ENCODE assay signal across 9 mouse cellular contexts in genomic region chr1:64226001-64226918, GRCm38 (mm10).
A peak's percentile ranks its signal among the peaks of the same experiment; 100 is the strongest.
DNase-seq lines count a peak whose midpoint lies in the region; ATAC-seq and TF ChIP-seq lines count a peak whose summit lies in the region.
"Had no signal": no experiment of that assay in that cellular context is flagged by ENCODE, and none has a peak within 500 bp of the region (broad histone marks: within the 10 kb centered on the region; RNA-seq: fewer than 3 reads in every experiment).

No protein-coding gene starts in this region.

- intact Hi-C loops in gastrocnemius, postnatal 36 days (cut with DNase I) = loop anchor here (5.0 kb wide), 1 partner anchor 76 kb away; no protein-coding TSS in a partner anchor
- intact Hi-C loops in left cerebral cortex, postnatal 25 days (cut with DNase I) = loop anchor here (10.0 kb wide), 1 partner anchor 271 kb away; no protein-coding TSS in a partner anchor

- no peak overlapping the region for H3K4me3 ChIP-seq in limb, embryonic 11.5 days (ENCODE audit: low read depth, low read length)
- H3K4me3 ChIP-seq in limb, embryonic 10.5 days = no peak overlapping the region
- H3K4me3 ChIP-seq in intestine, postnatal 0 days (ENCODE audit: low read depth, low read length) = no peak overlapping the region

- H3K36me3 ChIP-seq in limb, embryonic 11.5 days (ENCODE audit: control insufficient read depth, insufficient read depth, low read length) = no peaks in the 10 kb centered on the region
- no peaks in the 10 kb centered on the region for H3K36me3 ChIP-seq in limb, embryonic 10.5 days
- H3K36me3 ChIP-seq in intestine, postnatal 0 days (ENCODE audit: control insufficient read depth, insufficient read depth) = no peaks in the 10 kb centered on the region

- peak; percentile 13; the same call in 1 of the 2 replicates for TF ChIP-seq CTCF in intestine, postnatal 0 days (IDR thresholded peaks at IDR 0.05; ENCODE audit: low read depth)

- H3K27me3 ChIP-seq in limb, embryonic 11.5 days (ENCODE audit: control insufficient read depth, insufficient read depth, low read length) = no peaks in the 10 kb centered on the region
- no peaks in the 10 kb centered on the region for H3K27me3 ChIP-seq in limb, embryonic 10.5 days (ENCODE audit: low read depth, poor library complexity, severe bottlenecking)
- H3K27me3 ChIP-seq in intestine, postnatal 0 days (replicated peaks; ENCODE audit: control insufficient read depth, insufficient read depth, low read length) = no peaks in the 10 kb centered on the region

- no peak for ATAC-seq in limb, embryonic 11.5 days (ENCODE audit: insufficient number of reproducible peaks, low FRiP score, low TSS enrichment, low read depth)
- peak; percentile 37; the same call in 1 of the 2 replicates for ATAC-seq in intestine, postnatal 0 days

- H3K9me3 ChIP-seq in limb, embryonic 11.5 days (ENCODE audit: control insufficient read depth, low read length) = no peaks in the 10 kb centered on the region
- no peaks in the 10 kb centered on the region for H3K9me3 ChIP-seq in limb, embryonic 10.5 days (replicated peaks)
- H3K9me3 ChIP-seq in intestine, postnatal 0 days (ENCODE audit: control insufficient read depth) = no peaks in the 10 kb centered on the region

- 43% methylated on average over 16 of the region's 16 CpGs for WGBS in limb, embryonic 11.5 days
- 49% methylated on average over 16 of the region's 16 CpGs for WGBS in limb, embryonic 10.5 days
- 30% methylated on average over 16 of the region's 16 CpGs for WGBS in intestine, postnatal 0 days

- no peak overlapping the region for H3K27ac ChIP-seq in limb, embryonic 11.5 days (replicated peaks; ENCODE audit: low read depth, low read length)
- H3K27ac ChIP-seq in limb, embryonic 10.5 days = no peak overlapping the region; the same call in 1 of the 2 replicates
- H3K27ac ChIP-seq in intestine, postnatal 0 days (ENCODE audit: low read depth, low read length) = no peak overlapping the region
- H3K27ac ChIP-seq: liver, embryonic 14.5 days had no signal

- H3K4me1 ChIP-seq in limb, embryonic 11.5 days (ENCODE audit: control insufficient read depth, insufficient read depth, low read length) = no peaks in the 10 kb centered on the region
- peaks cover 14% of the 10 kb centered on the region for H3K4me1 ChIP-seq in limb, embryonic 10.5 days
- H3K4me1 ChIP-seq in intestine, postnatal 0 days (replicated peaks; ENCODE audit: control insufficient read depth, insufficient read depth, low read length) = peaks cover 6% of the 10 kb centered on the region; the same call in 1 of the 2 replicates

- peak; percentile 33 for DNase-seq in limb, embryonic 11.5 days (ENCODE audit: low spot score)
- no peak for DNase-seq in limb, embryonic 10.5 days (ENCODE audit: low spot score)
- peak; percentile 55 for DNase-seq in embryo, embryonic 9.5 days (ENCODE audit: extremely low spot score)
- DNase-seq in gastrocnemius, postnatal 36 days = peak; percentile 13 to 30
- DNase-seq in left cerebral cortex, postnatal 25 days (ENCODE audit: low spot score in 2 of 2) = peak; percentile 37 to 89
- peak; percentile 56 for DNase-seq in neural tube, embryonic 10.5 days (ENCODE audit: extremely low spot score, low spot score)
- DNase-seq in ovary, postnatal 36 days (ENCODE audit: low spot score) = no peak

- no peak overlapping the region for H3K4me2 ChIP-seq in limb, embryonic 11.5 days (ENCODE audit: low read depth, severe bottlenecking)
- H3K4me2 ChIP-seq in intestine, postnatal 0 days (replicated peaks; ENCODE audit: low read depth) = no peak overlapping the region

- no peak overlapping the region for H3K9ac ChIP-seq in limb, embryonic 11.5 days (ENCODE audit: low read length)
- H3K9ac ChIP-seq in intestine, postnatal 0 days (ENCODE audit: low read depth, low read length) = no peak overlapping the region
- H3K9ac ChIP-seq: liver, embryonic 14.5 days had no signal

Comparison
In these comparisons a context has a peak if more than half of its experiments do, and no peak if none do; other contexts are left out.
1. DNase-seq: peak in limb, embryonic 11.5 days (single experiment), embryo, embryonic 9.5 days (single experiment), gastrocnemius, postnatal 36 days (2 of 2), left cerebral cortex, postnatal 25 days (2 of 2) and neural tube, embryonic 10.5 days (single experiment); none in limb, embryonic 10.5 days (single experiment) and ovary, postnatal 36 days (single experiment).